Mouse (Mus musculus) spleen, adult 2 months (tissue): ENCODE measurements around the gene Rela. TPM values are rescaled to one million over a fixed set of nuclear protein-coding genes. Genes with fewer than 3 reads are reported as not detected.

Experiments
- DNase-seq, 2 experiments: peaks; one replicate each; pipeline versions ENCODE4 v3.0.0 to v3.0.0-alpha.2; 2012 to 2021; ENCODE audit warnings: low spot score in 2 of 2, low read depth in 1 of 2
- H3K27ac ChIP-seq: fragments of 200-500 bp; 2 replicates; pipeline ENCODE4 v1.5.1; 2012; ENCODE audit warnings: low read length, inconsistent platforms; ENCODE audit not compliant: insufficient read depth
- H3K27me3 ChIP-seq: fragments of 200-500 bp; 2 replicates; pipeline ENCODE4 v1.6.1; 2012; ENCODE audit warnings: mild to moderate bottlenecking, moderate library complexity, low read length, inconsistent platforms; ENCODE audit not compliant: control insufficient read depth, insufficient read depth
- H3K36me3 ChIP-seq: fragments of 200-500 bp; 2 replicates; pipeline ENCODE4 v1.6.1; 2012; ENCODE audit warnings: mild to moderate bottlenecking, low read length, inconsistent platforms; ENCODE audit not compliant: control insufficient read depth, insufficient read depth
- H3K4me1 ChIP-seq: fragments of 200-500 bp; 2 replicates; pipeline ENCODE4 v1.6.1; 2011; ENCODE audit warnings: inconsistent platforms; ENCODE audit not compliant: control insufficient read depth, insufficient read depth, insufficient read length
- H3K4me3 ChIP-seq: fragments of 200-500 bp; 2 replicates; pipeline ENCODE4 v1.5.1; 2011; ENCODE audit warnings: mild to moderate bottlenecking, inconsistent platforms; ENCODE audit not compliant: insufficient read depth, insufficient read length; ENCODE audit errors: extremely low read depth
- CTCF ChIP-seq: fragments of 200-500 bp; IDR thresholded peaks from 2 replicates; pipeline ENCODE4 v1.5.1; 2011; ENCODE audit warnings: mild to moderate bottlenecking, inconsistent platforms; ENCODE audit not compliant: insufficient read depth, insufficient read length, insufficient replicate concordance; ENCODE audit errors: extremely low read depth
- POLR2A ChIP-seq: fragments of 200-500 bp; IDR thresholded peaks from 2 replicates; pipeline ENCODE4 v1.6.1; 2011; ENCODE audit warnings: low read depth, low read length, inconsistent platforms
- WGBS: fragments of 180-500 bp; shearing (Covaris S2); methylation state at CpG from one replicate; pipeline ENCODE4 v1.1.7; 2018; 5-methylcytosine and 5-hydroxymethylcytosine counted together
- polyA plus RNA-seq: library from polyadenylated mRNA; depleted of rRNA; stranded (reverse); fragments of >200 nt; gene quantifications from 2 replicates; pipeline ENCODE4 v1.2.3, GENCODE M21; 2012

The Rela gene
- polyA plus RNA-seq, 1 experiment = 87.1 TPM

- peak; percentile 44; the same call in 1 of the 2 replicates for TF ChIP-seq POLR2A
- no peak for TF ChIP-seq CTCF
- 2% methylated on average over 42 of the region's 42 CpGs for WGBS
These were observed 52.5 kb downstream of the Rela start for GRCm38 (mm10) chr19:5689565-5690342.

GRCm38 (mm10) chr19:5690343-5690735 lies 53.1 kb downstream of the Rela start:
- peak overlapping the region; percentile 95 for H3K27ac ChIP-seq
- H3K4me1 ChIP-seq = peaks cover 26% of the 10 kb centered on the region
- no peak for TF ChIP-seq POLR2A
- peaks cover 33% of the 10 kb centered on the region for H3K36me3 ChIP-seq
- 23% methylated on average over 15 of the region's 15 CpGs for WGBS
- no peaks in the 10 kb centered on the region for H3K27me3 ChIP-seq
- H3K4me3 ChIP-seq = peak overlapping the region; percentile 90
- DNase-seq = no peak

More at GRCm38 (mm10) chr19:5689565-5690342, 52.5 kb downstream of the Rela start:
- Histone ChIP-seq H3K27ac (peak overlapping the region; percentile 95), H3K27me3 (no peaks in the 10 kb centered on the region), H3K4me3 (peak overlapping the region; percentile 90), H3K4me1 (peaks cover 26% of the 10 kb centered on the region), H3K36me3 (peaks cover 33% of the 10 kb centered on the region)
- DNase-seq = peak; percentile 76 to 90

- no peak for DNase-seq
- TF ChIP-seq CTCF (no peak), POLR2A (no peak)
- 67% methylated on average over 5 of the region's 5 CpGs for WGBS
- peak overlapping the region; percentile 37; the same call in 1 of the 2 replicates for H3K4me3 ChIP-seq
- H3K4me1 ChIP-seq = peaks cover 26% of the 10 kb centered on the region
- H3K27ac ChIP-seq = peak overlapping the region; percentile 53
- peaks cover 34% of the 10 kb centered on the region for H3K36me3 ChIP-seq
- no peaks in the 10 kb centered on the region for H3K27me3 ChIP-seq
These were observed 54.3 kb downstream of the Rela start for GRCm38 (mm10) chr19:5691601-5692000.

DNA sequence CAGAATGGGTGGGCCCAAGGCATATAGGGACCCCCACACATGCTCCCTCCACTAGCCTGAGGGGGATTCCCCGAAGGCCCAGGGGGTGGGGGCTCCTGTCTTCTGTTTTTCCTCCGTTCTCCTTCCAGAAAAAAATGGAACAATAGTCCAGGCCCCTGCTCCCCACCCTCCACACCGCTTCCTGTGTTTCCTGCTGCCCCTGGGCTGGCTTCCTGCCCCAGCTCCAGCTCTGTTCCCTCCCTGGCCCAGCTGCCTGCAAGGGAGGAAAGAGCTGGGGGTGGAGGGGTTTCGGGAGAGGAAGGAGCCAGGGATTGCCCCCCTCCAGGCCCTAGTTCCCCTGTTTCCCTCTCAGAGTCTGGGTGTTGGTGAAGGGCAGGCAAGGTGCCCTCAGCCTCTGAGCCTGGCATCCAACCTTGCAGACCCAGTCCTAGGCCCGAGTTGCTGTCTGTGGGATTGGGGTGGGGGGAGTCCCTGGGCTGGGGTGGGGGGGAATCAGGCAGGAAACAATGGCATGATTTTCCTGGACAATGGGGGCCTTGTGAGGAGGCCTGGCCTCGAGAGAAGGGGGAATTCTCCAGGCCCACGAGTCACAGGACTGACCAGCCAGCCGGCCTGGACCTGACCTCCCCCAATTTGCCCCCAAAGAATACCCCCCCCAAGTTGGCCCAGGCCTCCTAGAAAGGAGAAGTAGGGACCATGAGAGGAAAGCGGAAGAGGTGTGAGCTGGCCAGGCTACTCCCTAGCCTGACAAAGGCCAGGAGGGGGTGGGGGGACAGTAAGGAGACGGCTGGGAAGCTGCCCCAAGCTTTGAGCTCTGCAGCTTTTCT lies 55.0 kb downstream of the Rela start:
- WGBS = 40% methylated on average over 10 of the region's 10 CpGs
- peak overlapping the region; percentile 53 for H3K27ac ChIP-seq
- peaks cover 25% of the 10 kb centered on the region for H3K4me1 ChIP-seq
- no peaks in the 10 kb centered on the region for H3K27me3 ChIP-seq
- no peak for DNase-seq
- peaks cover 40% of the 10 kb centered on the region for H3K36me3 ChIP-seq
- no peak for TF ChIP-seq POLR2A
- TF ChIP-seq CTCF = no peak
- H3K4me3 ChIP-seq = peak overlapping the region; percentile 37; the same call in 1 of the 2 replicates

GRCm38 (mm10) chr19:5692913-5693396 lies 55.7 kb downstream of the Rela start:
- peak overlapping the region; percentile 7 for H3K27ac ChIP-seq
- H3K36me3 ChIP-seq = peaks cover 47% of the 10 kb centered on the region
- no peak for DNase-seq
- no peaks in the 10 kb centered on the region for H3K27me3 ChIP-seq
- WGBS = 46% methylated on average over 10 of the region's 10 CpGs
- peak overlapping the region; percentile 19; the same call in 1 of the 2 replicates for H3K4me3 ChIP-seq
- TF ChIP-seq CTCF (no peak), POLR2A (no peak)
- peaks cover 18% of the 10 kb centered on the region for H3K4me1 ChIP-seq

DNA sequence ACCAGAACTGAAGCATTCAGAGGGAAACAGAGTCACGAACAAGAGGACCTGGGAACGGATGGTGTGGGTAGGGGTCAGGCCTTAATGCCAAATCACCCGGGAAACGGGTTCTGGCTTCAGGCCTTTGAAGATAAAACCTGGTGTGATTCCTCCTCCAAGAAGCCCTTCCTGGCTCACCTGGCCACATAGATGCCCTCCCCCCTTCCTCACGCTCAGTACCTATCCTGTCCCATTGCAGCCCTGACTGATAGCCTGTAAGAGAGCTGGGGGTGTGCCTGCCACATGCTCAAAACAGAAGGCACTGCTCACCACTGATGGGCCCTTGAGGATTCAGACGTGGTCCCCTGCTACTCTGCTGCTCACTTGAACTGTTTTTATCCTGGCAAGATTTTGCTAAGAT lies 56.5 kb downstream of the Rela start:
- 83% methylated on average over 6 of the region's 6 CpGs for WGBS
- no peak for DNase-seq
- Histone ChIP-seq H3K36me3 (peaks cover 52% of the 10 kb centered on the region), H3K4me3 (no peak overlapping the region), H3K27ac (no peak overlapping the region), H3K4me1 (peaks cover 17% of the 10 kb centered on the region), H3K27me3 (no peaks in the 10 kb centered on the region)
- TF ChIP-seq CTCF (no peak), POLR2A (no peak)
